Mouse (Mus musculus): ENCODE results near the gene H3f3b.

GRCm38 (mm10) chr11:116045173-116045572 lies 17.4 kb upstream of the H3f3b start:
- TF ChIP-seq CTCF (IDR thresholded peaks at IDR 0.05; ENCODE audit: extremely low read depth, insufficient read depth, low read length) (no peak), POLR2A (IDR thresholded peaks at IDR 0.05; ENCODE audit: extremely low read depth, insufficient read depth, low read length) (no peak)
